Mouse (Mus musculus) erythroid progenitor cell, adult 5-6 weeks (primary cell): ENCODE data around the gene Bsn. TPM values are rescaled to one million over a fixed set of nuclear protein-coding genes. Genes with fewer than 3 reads are reported as not detected.

ENCODE experiments used
- ATAC-seq: replicated peaks from 2 replicates; pipeline ENCODE4 v1.8.0; 2016; ENCODE audit warnings: moderate number of reproducible peaks, mild to moderate bottlenecking, moderate TSS enrichment, inconsistent platforms; ENCODE audit not compliant: poor library complexity, low FRiP score, severe bottlenecking
- total RNA-seq, 2 experiments: library from RNA; stranded (forward) in 1 of 2; stranded (reverse) in 1 of 2; fragments of 150-400 nt in 1 of 2; fragments of 186-747, 209-891 nt in 1 of 2; gene quantifications; 2 replicates each; pipeline versions ENCODE4 v1.2.3 to v1.2.4; 2015 to 2017; ENCODE audit warnings: low replicate concordance in 2 of 2

Gene Bsn
- total RNA-seq (2015; ENCODE audit: low replicate concordance) (under 0.01 and 0.42 TPM in 2 replicates), total RNA-seq (2017; ENCODE audit: low replicate concordance) (1.5 TPM in 1 of 2 replicates, not detected in the other)

DNA sequence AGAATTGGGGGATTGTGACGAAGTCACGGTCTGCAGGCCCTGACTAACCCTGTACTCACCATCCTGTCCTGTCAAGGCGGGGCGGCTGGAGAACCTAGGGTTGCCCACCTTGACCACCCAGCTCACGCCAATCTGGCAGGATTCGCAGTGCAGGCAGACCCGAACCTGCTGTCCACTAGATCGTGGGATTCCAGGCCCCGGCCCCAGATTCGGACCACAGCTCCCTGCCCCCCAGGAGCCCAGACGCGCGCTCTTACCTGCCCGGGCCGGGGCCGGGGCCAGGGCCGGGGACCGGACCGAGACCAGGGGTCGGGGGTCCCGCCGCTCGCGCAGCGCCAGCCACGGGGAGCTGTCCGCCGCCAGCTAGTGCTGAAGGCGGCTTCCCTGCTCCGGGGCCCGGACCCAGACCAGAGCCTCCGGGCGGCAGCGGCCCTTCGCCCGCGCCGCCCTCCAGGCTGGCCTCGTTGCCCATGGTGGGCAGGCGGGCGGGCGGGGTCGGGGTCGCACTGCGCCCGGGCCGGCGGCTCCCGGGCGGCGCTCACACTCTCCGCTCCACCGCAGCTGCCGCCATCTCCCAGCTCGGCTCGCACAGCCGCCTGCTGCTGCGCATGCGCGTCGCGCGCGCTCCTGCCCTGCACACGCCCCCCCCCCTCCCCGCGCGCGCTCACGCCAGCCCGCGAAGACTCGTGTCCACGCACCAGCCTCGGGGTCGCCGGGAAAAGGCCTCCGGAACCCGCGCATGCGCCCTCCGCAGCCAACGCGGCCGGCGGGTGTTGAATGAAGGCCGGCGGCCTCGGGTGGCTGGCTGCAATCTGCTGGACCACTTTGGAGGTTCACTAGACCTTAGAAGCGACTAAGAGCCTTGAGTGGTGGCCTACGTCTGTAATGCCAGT, at the start of gene Bsn:
Bsn (minus strand) TSS at position 598 of the 893 bp plus-strand sequence.
- ATAC-seq: no peak

DNA sequence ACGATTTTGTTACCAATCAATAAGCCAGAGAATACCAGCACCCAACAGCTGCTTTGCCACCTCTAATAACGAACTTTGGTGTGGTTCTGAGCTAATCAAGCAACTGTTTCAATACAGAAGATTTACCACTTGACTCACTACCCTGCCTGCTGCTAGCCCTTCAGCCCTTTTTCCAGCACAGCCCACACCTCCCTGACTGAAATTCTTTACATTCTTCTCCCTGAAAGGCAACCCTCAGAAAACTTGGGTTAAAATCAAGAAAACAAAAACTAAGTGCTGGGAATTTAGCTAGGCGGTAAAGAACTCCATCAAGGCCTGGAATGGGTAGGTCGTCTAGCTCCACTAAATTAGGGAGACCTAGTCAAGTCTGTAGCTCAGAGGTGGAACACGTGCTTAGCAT, 49.8 kb upstream of the Bsn start:
- ATAC-seq: no peak

DNA sequence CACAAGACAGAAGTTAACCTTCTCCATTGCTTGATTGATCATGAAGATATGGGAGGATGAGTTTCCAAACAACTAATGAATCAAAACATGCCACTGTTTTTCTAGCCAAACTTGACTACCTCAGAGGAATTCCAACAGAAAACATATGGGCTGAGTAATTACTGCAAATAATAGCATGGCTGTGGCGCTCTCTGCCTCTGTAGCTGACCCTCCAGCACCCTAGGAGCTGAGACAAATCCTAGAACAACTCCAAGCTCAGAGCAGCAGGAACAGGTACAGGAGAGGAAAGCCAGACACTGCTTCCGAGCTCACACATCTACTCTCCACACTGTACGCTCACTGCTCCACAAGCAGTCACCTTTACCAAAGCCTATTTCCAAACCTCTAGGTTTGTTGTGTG, 48.6 kb upstream of the Bsn start:
- no peak for ATAC-seq

DNA sequence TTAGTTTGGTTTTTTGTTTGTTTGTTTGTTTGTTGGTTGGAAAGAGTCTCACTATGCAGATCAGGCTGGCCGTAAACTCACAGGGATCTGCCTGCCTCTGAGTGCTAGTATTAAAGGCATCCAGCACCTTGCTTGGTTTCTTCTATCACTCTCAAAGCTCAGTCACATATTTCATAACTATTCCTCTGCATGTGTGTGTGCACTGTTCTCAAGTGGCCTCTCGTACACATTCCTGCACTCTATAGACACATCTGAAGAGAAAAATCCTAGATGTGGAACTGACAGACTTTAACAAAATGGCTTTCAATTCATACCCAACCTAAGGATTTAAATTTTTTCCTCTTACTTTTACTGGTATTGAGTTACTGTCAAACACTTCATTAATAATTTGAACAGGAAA, 48.2 kb upstream of the Bsn start:
- no peak for ATAC-seq

- no peak for ATAC-seq
Measured at GRCm38 (mm10) chr9:108234682-108235081, 44.5 kb upstream of the Bsn start.

- ATAC-seq: no peak
Measured at GRCm38 (mm10) chr9:108232908-108233307, 42.7 kb upstream of the Bsn start.

DNA sequence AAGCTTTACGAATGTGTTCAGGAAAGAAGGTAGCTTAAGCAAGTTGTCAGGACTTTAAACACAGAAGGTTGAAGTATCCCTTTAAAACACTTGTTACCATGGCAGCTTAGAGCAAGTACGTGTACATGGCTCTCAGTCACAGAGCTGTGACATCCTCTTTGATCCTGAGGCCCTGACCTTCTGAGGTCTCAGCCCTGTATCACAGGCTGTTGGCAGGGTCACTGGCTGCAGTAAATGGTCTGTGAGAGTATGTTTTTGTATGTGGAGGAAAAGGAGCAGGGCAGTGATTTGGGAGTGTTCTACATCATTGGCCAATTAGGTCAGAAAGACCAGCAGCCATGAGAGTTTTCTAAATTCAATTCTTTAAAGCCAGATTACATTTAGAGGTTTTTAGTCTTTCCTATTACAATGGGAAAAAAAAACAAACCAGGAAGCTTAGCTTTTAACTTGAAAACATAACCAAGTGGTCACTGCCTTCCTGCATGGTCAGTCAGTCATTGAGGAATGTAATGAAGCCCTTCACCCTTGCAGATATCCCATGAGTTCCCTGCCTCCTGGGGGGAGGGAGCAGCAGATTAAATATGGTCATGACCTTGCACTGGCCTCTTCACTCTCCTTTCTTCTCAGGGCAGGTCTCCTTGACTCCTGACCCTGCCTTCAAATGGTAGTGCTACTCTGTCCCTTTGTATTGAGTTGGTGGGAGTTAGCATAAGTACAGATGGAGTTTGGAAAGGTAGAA, 37.9 kb upstream of the Bsn start:
- no peak for ATAC-seq

- ATAC-seq: no peak
Measured at GRCm38 (mm10) chr9:108225166-108225565, 35.0 kb upstream of the Bsn start.

- no peak for ATAC-seq
Measured at GRCm38 (mm10) chr9:108223633-108224032, 33.4 kb upstream of the Bsn start.

- ATAC-seq: no peak
Measured at GRCm38 (mm10) chr9:108221566-108221965, 31.4 kb upstream of the Bsn start.

- ATAC-seq: no peak
Measured at GRCm38 (mm10) chr9:108220380-108220774, 30.2 kb upstream of the Bsn start.

DNA sequence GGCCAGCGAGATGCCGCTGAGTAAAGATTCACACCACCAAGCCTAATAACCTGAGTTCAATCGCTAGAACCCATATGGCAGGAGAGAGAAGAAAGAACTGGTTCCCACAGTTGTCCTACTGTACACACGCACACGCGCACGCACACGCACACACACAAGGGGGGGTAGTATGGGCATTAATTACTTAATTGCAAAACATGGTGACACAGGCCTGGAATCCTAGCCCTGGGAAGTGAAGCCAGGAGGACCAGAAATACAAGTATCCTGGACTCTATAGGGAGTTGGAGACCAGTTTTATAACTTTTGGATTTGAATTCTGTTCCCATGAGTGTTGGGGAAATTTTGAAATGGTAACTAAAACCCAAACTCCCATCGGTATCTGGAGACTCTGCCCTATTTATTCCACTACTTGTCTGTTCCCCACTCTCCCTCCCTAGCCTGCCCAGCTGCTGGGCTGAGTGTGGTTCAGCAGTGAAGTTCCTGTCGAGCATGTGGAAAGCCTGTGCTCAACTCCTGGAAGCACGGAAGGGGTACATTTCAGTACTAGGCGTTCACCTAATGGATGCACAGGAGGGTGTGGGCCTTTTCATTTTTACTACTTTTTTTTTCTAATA, 29.7 kb upstream of the Bsn start:
- no peak for ATAC-seq

GRCm38 (mm10) chr9:108217936-108218543, 27.9 kb upstream of the Bsn start:
- ATAC-seq: no peak

- no peak for ATAC-seq
Measured at GRCm38 (mm10) chr9:108217406-108217805, 27.2 kb upstream of the Bsn start.

GRCm38 (mm10) chr9:108213105-108213504, 22.9 kb upstream of the Bsn start:
- no peak for ATAC-seq

DNA sequence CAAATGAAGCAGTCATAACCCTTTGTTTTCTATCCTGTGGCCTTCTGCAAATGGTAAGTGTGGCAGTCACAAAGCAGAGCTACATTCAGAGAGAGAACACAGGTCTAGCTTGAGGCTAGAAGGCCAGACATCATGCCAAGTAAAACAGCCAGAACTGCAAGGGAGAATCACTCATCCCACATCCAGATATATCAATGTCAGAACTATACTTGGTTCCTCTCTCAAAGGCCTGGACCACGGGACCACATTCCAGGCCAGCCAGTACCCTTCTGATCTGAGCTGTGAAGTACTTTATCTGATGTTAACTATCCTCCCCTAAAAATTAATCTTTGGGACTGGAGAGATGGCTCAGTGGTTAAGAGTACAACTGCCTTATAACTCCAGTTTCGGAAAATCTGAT, 22.2 kb upstream of the Bsn start:
- ATAC-seq: no peak

DNA sequence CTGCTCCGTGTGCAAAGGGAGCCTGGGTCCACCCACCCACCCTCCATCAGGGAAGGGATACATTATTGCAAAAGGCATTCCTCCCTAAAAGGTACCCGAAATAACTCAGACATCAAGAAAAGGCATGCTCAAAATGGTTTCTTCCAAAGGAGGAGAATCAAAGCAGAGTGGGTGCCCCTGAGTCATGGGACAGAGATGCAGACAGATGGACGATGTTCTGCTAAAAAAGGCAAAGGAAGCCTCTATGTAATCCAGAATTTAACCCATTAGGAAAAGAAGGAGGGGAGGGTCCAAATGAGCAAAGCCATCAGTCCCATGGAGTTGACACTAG, 15.4 kb upstream of the Bsn start:
- ATAC-seq: no peak

- ATAC-seq: no peak
Measured at GRCm38 (mm10) chr9:108204884-108205570, 14.8 kb upstream of the Bsn start.

- peak; percentile 44; the same call in 1 of the 2 replicates for ATAC-seq
Measured at GRCm38 (mm10) chr9:108203015-108203414, 12.8 kb upstream of the Bsn start.

DNA sequence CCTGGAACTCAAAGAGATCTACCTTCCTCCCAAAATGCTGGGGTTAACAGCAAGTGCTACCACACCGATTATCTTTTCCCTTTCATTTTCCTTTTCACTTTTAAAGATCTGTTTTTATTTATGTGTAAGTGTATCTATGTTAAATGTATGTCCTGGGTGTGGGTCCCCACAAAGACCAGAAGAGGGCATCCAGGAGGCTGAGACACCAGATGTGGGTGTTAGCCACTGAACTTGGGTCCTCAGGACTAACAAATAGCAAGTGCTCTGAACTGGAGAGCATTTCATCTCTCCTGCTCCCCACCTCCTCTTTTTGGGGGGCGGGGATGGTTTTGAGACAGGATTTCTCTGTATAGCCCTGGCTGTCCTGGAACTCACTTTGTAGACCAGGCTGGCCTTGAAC, 12.0 kb upstream of the Bsn start:
- ATAC-seq: no peak
